Mouse (Mus musculus) left cerebral cortex, postnatal 4 days (tissue): ENCODE results near the gene Clasrp. TPM values are rescaled to one million over a fixed set of nuclear protein-coding genes. Genes with fewer than 3 reads are reported as not detected.
A peak's percentile ranks its signal among the peaks of the same experiment; 100 is the strongest.

Source experiments
- DNase-seq: peaks from one replicate; pipeline ENCODE4 v3.0.0-alpha.2; 2022
- intact Hi-C: fragments of 180-260 bp; cut with DNase I; formaldehyde crosslinking; loops from one replicate; pipeline ENCODE4 v1.15.1; 2025
- total RNA-seq, 2 experiments: library from RNA; stranded (reverse); gene quantifications; 2 replicates each; pipeline ENCODE4 v1.2.3; 2021

Clasrp gene
- total RNA-seq, 2 experiments from 2014 or later: 98.0 to 106 TPM

GRCm38 (mm10) chr7:19541681-19542154, 62.6 kb downstream of the Clasrp start:
- DNase-seq: no peak
- intact Hi-C loops: no loop called here

- peak; percentile 45 for DNase-seq
- intact Hi-C loops: no loop called here
Observed at GRCm38 (mm10) chr7:19540771-19541566, 63.3 kb downstream of the Clasrp start.

GRCm38 (mm10) chr7:19534676-19535075, 69.6 kb downstream of the Clasrp start:
- no peak for DNase-seq
- intact Hi-C loops: no loop called here

- peak; percentile 28 for DNase-seq
- intact Hi-C loops: no loop called here
Observed at GRCm38 (mm10) chr7:19532240-19532639, 72.0 kb downstream of the Clasrp start.

- DNase-seq: no peak
- intact Hi-C loops: no loop called here
Observed at GRCm38 (mm10) chr7:19531077-19531476, 73.2 kb downstream of the Clasrp start.

Other genes starting within 250 kb of the Clasrp start
- 10 to 100 TPM; 15.9 to 18.7 TPM for gene Cd3eap, start 245.0 kb downstream of the Clasrp start, total RNA-seq
- gene Ppp1r13l, start 244.7 kb downstream of the Clasrp start, total RNA-seq: 1 to 10 TPM; 6.0 to 6.4 TPM
- gene Ercc2, start 222.5 kb downstream of the Clasrp start, total RNA-seq: 10 to 100 TPM; 46.1 to 62.8 TPM
- gene Klc3, start 200.4 kb downstream of the Clasrp start, total RNA-seq: 1 to 10 TPM; 1.2 to 1.3 TPM
- gene Ckm, start 199.7 kb downstream of the Clasrp start, total RNA-seq: not detected
- gene Mark4, start 145.7 kb downstream of the Clasrp start, total RNA-seq: 100 to 1,000 TPM; 118 to 119 TPM
- gene Exoc3l2, start 141.2 kb downstream of the Clasrp start, total RNA-seq: under 1 TPM; 0.42 to 0.46 TPM
- gene Bloc1s3, start 96.1 kb downstream of the Clasrp start, total RNA-seq: 1 to 10 TPM; 8.5 to 8.8 TPM
- gene Trappc6a, start 96.1 kb downstream of the Clasrp start, total RNA-seq: 10 to 100 TPM; 17.9 to 19.0 TPM
- gene Nkpd1, start 86.6 kb downstream of the Clasrp start, total RNA-seq: under 1 TPM; 0.90 to 0.91 TPM
- 10 to 100 TPM; 81.1 to 85.1 TPM for gene Ppp1r37, start 41.4 kb downstream of the Clasrp start, total RNA-seq
- gene Zfp296, start 27.2 kb downstream of the Clasrp start, total RNA-seq: under 1 TPM; 0.22 to 0.24 TPM
- 10 to 100 TPM; 56.0 to 58.2 TPM for gene Gemin7, start 26.9 kb downstream of the Clasrp start, total RNA-seq
- gene Relb, start 25.0 kb upstream of the Clasrp start, total RNA-seq: 1 to 10 TPM; 5.5 to 7.5 TPM
- 100 to 1,000 TPM; 105 to 115 TPM for gene Clptm1, start 60.5 kb upstream of the Clasrp start, total RNA-seq
- not detected for gene Apoc2, start 73.5 kb upstream of the Clasrp start, total RNA-seq
- gene Gm44805, start 76.9 kb upstream of the Clasrp start, total RNA-seq: not detected
- not detected for gene Apoc4, start 77.0 kb upstream of the Clasrp start, total RNA-seq
- 1 to 10 TPM; 2.1 to 3.6 TPM for gene Apoc1, start 88.2 kb upstream of the Clasrp start, total RNA-seq
- gene Apoe, start 94.7 kb upstream of the Clasrp start, total RNA-seq: 100 to 1,000 TPM; 576 to 662 TPM
- gene Tomm40, start 111.0 kb upstream of the Clasrp start, total RNA-seq: 100 to 1,000 TPM in 1 of 2 experiments, 10 to 100 TPM in 1; 95.8 to 104 TPM
- 10 to 100 TPM; 35.7 to 36.4 TPM for gene Nectin2, start 146.0 kb upstream of the Clasrp start, total RNA-seq
- gene Bcam, start 166.5 kb upstream of the Clasrp start, total RNA-seq: 1 to 10 TPM; 6.8 to 7.4 TPM
- under 1 TPM in 1 of 2 experiments, not detected in 1; 0.93 TPM for gene Cblc, start 192.3 kb upstream of the Clasrp start, total RNA-seq
- 1 to 10 TPM in 1 of 2 experiments, under 1 TPM in 1; 0.76 to 1.3 TPM for gene Bcl3, start 218.3 kb upstream of the Clasrp start, total RNA-seq
- 10 to 100 TPM; 14.8 to 15.9 TPM for gene Gm19345, start 247.5 kb upstream of the Clasrp start, total RNA-seq